Mouse (Mus musculus) embryo, embryonic 11.5 days (tissue): Measurements from ENCODE around the gene Ly6g6d.
"Not testable (repeated sequence)": the region's sequence is repeated elsewhere in the genome, so short reads cannot be mapped to it uniquely, and the experiment has no call there.

ENCODE experiments used
- DNase-seq: peaks from one replicate; pipeline ENCODE4 v3.0.0-alpha.2; 2012; ENCODE audit warnings: low read depth, low spot score

The Ly6g6d gene

DNA sequence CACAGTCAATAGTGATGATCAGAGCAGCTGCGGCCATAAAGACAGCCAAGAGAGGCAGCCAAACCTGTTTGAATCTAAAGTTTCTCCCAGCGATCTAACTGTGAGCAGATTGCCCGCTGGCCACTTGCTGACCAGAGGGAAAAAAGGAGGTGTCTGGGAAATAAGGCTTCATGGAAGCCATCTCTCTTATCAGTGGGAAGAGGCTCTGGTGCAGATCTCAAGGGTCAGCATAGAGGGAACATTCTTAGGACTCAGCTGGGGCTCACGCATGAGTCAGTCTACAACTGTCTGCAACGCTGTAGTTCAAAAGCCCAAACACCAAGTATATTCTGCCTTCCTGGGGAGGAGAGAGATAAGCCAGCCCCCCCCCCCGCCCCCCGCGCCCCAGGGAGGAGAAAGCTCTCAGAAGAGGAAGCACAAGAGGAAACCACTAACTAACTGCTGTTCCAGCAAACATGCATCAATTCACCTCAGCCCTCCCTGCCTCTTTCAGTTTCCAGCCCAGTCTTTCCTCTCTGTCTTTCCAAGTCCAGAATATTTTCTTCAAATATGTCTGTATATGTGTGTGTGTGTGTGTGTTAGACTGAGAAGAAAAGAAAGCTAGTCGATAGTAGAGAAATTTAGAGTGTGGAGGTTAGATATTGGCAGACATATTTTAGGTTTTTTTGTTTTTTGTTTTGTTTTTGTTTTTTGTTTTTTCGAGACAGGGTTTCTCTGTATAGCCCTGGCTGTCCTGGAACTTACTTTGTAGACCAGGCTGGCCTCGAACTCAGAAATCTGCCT, 29.5 kb downstream of the Ly6g6d start:
- DNase-seq, result no peak

DNA sequence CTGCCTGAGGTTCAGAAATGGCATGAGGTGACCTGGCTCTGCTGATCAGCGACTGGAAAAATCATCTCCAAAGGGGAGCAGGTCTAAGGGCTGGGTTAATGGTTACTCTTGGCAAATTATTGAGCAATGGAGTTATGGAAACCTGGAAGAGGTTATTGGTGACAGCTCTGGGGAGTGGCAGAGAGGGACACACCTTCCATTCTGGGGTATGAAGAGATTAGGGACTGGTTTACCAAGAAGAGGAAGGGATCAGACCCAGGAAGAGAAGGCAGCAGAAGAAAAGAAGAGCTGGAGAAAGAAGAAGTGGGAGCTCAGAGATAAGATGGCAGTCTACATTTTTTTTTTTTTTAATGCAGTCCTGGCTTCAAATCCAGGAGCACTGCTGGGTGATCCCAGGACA, 30.2 kb downstream of the Ly6g6d start:
- DNase-seq, result no peak

DNA sequence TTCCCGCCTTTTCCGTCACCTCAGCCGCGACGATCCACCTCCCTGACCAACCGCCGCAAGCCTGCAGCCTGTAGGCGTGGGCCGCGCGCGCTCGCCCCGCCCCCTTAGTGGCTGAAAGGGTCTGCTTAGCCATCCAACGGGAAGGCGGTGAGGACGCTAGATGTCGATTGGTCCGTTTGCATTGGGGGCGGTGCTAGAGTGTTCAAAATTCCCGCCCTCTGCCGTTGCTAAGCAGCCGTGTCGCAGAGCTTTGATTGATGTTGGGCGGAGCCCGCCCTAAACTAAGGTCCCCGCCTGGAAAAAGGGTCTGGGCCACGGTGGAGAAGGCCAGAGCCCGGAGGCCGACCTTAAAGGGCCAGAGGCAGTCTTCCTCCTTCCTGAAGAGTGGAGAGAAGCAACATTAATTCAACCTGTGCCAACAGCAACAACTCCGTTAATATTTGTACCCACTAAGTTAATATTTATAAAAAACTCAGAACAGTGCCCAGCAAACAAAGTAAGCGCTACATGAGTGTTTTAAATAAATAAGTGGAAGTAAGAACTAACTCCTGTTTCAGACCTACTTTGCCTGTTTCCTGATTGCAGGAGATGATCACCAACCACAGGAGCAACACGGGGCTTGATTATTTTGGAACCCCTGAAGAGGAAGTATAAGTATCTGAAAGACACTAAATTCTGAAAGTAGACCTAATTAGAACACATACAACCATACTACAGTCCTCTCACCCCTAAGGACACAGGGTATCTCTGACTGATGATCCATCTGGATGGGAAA, 31.0 kb downstream of the Ly6g6d start, which contains the start of gene Msh5:
Msh5 (minus strand) TSS at position 65 of the 775 bp plus-strand sequence.
- DNase-seq, result peak; percentile 99

DNA sequence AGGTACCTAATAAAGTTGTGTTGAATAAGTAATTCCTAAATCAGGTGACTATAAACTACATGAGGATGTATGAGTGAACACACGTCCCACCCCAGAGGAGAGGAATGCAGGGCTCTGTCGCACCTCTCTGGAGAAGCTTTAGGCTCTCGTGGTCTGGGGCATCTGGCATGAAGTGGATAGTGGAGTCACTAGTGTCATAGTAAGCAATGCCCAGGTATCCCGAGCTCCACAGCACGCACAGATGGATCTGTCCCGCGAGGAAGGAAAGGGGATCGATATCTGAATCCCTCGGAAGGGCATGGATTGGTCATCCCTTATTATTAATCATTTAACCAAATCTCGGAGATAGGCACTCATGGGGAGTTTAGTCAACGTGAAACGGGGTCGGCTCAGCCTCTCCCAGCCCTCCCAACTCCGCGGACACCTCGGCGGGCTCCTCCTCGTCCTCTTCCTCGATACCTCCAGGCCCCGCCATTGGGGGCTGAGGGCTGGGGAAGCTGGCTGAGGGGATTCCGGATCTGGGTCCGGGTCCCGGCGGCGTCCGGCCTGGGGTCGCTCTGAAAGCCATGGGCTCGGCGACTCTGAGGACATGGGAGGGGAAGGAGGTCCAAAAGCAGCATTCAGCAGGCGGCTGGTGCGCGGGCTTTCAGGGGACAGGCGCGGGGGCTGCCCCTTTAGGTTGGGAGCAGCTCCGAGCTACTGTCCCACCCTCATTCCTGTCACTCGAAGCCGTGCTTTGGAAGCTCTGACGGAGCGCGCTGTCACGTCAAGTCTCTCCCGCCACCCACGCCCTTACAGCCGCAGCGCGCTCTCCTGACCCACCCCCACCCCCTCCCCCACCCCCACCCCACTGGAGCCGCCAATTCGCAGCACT, 31.8 kb downstream of the Ly6g6d start:
- no peak for DNase-seq

DNA sequence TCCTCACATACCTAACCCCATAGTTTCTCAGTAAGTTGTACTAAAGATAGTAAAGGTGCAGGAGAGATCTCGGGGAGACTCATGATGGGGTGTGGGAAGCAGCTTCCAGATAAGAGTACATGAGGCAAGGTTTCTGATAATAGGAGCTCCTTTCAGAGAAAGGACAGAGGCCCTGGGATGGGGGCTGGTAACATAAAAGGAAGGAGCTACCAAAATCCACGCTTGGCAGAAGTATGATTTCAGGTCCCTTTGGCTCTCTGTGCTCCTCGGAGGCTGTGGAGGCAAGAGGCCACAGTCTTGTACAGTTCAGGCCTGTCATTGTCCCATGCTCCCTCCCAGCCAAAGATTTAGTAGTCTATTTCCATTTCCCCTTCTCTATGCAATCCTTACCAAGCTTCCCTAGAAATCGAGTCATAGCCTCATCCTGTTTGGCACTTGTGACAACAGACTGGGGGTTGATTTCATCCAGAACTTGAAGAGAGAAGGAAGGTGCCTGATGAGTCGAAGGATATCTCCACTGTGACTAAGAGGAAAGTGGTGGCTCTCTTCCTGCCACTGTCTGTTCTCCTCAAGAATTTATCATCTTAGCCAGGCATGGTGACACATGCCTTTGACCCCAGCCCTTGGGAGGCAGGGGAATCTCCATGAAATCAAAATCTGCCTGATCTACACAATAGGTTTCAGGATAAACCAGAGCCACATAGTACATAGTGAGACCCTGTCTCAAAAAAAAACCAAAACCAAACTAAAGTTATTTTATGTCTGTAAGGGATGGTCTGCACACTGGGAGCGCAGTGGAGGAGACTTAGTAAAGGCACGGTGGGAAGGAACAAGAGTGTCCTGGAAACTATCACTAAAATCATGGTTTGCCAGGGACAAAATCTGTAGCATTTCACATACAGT, 32.7 kb downstream of the Ly6g6d start:
- DNase-seq, result no peak

DNA sequence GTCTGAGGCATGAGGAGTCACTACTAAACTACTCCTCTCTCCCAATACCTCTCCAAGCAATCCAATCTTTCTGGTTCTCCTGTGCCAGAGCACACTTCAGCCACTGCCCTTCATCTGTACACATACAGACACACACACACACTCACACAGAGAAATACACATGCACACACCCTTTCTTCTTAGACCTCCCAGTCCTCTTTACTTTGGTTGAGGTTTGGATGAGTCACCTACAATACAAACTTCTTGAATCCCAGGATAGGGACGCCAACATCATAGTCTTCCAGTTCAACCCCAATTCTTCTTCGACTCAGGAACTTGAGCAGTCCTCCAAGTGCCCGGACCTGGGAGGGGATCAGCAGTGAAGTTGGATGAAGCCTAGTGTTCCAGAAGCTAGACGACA, 34.1 kb downstream of the Ly6g6d start:
- no peak for DNase-seq

DNA sequence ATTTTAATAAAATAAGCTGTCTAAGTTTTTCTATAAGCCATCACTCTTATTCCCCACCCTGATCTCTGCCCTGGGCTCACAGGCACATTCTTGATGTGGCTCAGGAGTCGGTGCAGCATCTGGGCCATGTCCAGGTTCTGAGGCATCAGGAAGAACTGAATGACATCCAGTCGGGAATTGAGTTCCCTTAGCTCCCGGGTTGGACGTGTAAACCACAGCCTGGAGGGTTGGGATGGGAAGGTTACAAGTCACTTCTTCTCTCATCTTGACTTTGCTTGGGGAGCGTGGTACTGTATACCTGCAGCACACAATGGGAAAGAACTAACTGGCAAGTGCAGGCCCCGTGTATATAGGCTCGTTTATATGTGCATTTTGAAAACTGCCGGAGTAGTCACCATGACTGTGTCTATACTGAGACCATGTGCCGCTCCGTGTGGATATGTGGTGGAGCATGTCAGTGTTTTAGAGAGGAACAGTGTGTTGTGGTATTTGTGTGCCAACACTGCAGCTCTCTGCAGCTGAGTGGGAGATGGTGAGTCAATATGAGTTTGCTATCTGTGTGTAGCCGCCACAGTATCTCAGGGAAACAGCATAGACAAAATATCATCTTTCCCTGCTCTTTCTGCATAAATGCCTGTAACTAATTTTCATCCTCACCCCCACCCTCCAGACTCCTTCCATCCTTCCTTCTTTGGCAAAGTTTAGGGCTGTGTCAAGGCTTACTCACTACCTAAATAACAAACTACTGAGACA, 38.6 kb downstream of the Ly6g6d start:
- no peak for DNase-seq

DNA sequence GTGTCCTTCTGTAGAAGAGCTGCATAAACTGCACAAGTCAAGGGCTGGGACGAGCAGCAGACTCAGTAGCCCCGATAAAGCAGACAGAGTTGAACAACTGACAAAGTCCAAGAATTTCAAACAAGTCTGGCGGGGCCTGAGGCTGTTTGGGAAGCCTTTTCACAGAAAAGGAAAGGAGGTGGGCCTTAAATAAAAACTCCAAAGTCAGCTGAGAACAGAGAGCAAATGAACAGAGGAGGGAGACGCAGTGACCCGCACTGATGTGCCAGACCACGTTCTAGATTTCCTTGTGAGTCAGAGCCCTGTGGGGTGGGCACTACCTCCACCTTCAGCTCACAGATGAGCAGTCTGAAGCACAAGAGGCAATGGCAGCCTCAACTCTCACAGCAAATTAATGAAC, 43.0 kb downstream of the Ly6g6d start:
- no peak for DNase-seq

DNA sequence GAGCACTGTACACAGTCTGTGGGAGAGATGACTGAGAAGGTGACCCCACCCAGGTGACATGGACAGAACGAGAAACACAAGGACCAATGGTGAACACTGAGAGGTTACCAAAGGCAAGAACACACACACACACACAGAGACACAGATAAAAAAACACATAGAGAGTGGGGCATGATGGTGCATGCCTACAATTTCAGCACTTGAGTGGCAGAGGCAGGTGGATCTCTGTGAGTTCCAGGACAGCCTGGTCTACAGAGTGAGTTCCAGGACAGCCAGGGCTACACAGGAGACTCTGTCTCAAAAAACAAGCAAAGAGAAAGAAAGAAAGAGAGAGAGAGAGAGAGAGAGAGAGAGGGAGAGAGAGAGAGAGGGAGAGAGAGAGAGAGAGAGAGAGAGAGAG, 44.2 kb downstream of the Ly6g6d start:
- DNase-seq, result not testable (repeated sequence)

DNA sequence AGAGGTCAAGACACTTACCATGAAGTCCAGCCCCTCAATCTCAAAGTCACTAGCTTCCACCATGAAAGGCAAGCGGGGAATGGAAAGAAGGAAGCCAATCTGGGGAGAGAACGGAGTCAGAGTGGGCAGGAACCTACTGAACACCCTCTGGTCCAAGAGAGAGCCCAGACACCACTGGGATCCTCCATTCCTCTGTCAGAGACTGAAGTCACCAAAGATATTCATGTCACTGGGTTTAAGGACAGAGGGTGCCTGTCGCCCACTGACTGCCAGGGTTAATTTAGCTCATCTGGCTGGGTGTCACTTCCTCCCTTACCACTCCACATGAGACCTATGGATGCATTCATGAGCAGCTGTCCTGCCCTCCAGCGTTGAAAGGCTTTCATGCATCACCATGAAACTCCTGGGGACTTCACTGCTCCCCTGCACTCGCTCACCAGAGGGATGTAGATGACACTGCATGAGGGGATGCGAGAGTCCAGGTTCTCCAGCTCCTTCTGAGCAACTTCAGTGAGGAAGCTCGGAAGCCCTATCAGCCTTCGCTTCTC, 45.5 kb downstream of the Ly6g6d start:
- no peak for DNase-seq

DNA sequence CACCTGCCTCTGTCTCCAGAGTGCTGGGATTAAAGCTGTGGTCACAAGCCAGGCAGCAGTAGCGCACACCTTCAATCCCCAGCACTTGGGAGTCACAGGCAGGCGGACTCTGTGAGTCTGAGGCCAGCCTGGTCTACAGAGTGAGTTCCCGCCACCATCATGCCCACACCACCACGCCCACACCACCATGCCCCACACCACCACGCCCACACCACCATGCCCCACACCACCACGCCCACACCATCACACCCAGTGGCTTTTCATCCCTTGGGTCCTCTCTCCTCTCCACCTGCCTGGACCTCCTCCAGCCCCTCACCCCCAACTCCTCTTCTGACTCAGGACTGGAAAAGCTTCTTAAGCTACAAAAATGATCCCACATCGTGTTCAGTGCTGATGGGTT, 46.0 kb downstream of the Ly6g6d start:
- no peak for DNase-seq

DNA sequence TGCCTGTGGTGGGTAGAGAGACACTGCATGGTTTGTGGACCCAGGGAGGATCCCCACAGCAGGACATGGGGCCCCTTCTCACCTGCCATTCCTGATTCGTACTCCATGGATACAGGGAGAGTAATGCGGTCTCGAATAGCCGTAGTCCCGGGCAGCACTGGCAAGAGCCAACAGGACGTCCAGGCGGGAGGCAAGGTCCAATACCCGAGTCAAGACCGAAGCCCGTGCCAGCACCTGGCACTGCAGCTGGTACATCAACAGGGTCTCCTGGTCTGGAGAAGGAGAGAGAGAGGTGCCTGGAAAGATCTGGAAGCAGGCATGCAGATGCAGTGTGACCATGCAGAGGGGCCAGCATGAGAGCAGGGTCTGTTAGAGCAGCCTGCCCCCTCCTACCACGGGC, 46.6 kb downstream of the Ly6g6d start:
- no peak for DNase-seq

DNA sequence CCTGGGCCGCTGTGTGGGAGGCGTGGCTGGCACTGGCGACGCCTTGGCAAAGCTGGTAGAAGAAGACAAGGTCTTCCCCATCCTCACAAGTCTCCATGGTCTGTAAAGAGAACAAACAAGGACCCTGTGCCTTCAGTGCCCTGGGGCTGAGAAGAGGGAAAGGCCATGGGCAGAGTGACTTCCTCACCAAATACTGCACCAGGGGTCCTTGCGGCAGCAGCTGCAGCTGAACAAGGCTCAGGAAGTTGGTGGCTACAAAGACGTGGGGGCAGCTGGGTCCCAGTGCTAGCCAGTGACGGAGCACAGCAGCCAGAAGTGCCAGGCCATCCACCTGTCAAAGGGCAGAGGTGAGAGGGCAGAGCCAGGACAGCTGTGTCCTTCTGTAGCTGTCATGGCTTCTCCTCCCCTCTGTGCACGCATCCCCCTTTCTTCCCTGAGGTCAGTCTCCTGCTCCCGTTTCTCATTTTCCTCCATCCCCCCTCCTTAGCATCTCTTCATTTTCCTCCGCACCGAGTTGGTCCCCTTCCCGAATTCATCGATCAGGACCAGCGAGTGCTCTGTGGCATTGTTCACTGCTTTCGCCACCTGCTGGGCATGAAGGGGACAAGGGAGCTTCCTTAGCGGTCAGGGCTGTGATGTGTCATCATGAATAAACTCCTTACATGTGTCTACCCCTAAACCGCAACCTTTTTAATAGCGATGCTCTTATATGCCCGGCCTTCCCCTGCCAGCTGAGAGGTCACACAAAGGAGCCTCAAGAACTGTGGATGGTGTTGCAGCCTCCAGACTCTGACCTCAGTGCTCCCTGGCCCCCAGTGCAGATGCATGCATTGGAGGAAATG, 48.0 kb downstream of the Ly6g6d start:
- no peak for DNase-seq

DNA sequence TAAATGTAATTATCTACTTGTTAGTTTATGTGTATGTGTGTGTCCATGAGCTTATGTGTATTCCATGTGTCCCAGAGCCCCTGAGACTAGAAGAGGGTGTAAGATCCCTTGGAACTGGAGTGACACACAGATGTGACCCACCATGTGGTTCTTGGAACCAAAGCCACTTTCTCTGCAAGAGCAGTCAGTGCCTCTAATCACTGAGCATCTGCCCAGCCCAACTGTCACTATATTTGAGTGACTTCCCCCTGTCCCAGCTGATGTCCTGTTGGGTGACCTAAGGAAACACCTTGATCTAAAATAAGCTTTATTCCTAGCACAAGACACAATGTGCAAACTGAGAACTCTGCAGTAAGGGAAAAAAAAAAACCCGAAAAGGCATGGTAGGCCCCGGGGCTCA, 49.5 kb downstream of the Ly6g6d start:
- DNase-seq, result no peak

DNA sequence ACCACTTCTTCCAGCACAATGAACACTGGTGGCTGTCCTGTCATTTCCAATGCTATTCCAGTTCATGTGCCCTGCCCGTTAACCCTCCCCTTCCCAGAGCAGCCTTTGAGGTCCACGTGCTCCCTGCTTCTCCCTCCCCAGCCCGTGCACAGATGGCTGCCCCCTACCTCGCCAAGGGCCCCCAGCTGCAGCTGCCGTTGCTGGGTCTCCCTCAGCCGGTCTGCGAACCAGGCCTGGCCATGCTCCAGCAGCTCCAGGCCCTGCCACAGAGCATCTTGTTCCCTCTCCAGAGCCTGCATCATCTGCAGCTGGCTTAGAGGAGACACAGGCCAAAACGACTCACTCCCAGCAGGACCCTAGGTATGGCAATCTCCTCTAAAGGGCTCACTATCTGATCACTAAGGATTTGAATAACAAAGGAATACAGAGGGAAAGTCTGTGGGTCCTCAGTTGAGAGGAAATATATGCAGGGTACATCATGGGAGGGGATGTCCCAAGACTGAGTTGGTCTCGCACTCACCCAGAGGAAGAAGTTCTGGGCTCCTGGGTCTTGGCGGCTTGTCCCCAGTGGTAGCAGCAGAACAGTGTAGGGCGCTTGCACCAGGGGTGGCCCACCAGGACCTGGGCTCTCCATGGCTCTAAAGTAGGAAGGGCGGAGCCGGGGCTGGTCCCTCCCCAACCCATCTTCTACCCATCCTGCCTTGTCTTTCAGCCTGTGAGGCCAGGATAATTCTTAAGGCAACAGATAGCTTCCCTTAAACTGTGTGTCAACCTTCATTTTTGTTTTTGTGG, 50.4 kb downstream of the Ly6g6d start, which contains the start of gene Sapcd1:
Sapcd1 (minus strand) TSS at position 740 of the 792 bp plus-strand sequence.
- no peak for DNase-seq

DNA sequence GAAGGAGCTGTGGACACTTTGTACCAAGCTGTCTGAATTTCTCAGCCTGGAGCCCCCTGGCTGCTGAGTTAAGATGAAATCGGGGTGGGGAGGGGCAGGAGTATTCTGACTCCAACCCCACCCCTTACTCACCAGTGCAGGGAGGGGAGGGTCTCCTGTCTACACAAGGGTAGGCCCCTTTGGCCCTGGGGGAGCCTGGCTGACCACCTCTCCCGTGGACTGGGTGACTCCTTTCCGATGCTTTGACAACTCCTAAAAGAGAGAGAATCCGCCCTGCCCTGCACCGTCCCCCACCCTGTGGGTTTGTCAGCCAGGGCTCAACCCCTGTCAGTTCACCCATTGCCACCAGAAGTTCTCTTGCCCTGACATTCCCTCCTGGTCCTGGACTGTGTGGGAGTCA, 51.7 kb downstream of the Ly6g6d start:
- no peak for DNase-seq

DNA sequence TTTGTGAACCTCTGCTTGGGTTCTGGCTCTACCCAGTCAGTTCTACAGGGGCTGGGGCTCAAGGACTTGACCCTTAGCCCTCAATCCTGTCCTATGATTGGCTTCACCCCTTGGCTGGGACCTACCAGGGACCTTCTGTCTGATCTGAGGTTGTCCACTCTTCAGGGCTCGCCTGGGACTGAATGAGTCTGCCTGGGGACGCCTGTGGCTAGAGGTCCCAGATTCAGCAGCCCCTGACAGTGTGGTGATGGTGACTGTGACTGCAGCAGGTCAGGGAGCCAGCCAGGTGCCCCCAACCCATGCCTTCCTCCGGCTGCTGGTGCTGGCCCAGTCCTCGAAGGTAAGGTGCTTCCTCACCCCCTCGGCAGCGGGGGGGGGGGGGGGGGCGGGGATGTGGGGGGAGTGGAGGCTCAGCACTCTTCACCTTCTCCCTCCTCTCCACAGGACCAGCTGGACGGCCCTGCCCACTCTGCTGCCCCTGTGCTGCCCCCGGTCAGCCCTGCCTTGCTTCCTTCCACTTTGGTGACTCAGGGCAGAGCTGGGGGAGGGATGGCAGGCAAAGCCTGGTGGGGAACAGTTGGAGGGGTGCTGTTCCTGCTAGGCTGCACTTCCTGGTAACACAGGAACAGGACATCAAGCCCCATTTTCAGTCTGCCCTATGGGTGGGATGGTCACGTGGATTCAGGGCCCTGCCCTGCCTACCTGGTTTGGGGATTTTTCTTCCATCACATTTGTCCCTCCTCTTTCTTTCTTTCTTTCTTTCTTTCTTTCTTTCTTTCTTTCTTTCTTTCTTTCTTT, 53.0 kb downstream of the Ly6g6d start:
- DNase-seq, result no peak
